Mouse (Mus musculus) frontal cortex, adult 2 months (tissue): ENCODE measurements at regions not wholly inside any gene's neighbourhood (a gene's known extent, or its start where the extent isn't known, plus 50 kb on each side); places are given as distances from the start of the nearest gene placed in this dataset.

Experiments used
- DNase-seq, 2 experiments: peaks; one replicate each; pipeline ENCODE4 v3.0.0; 2022; ENCODE audit warnings: low spot score in 1 of 2; ENCODE audit errors: extremely low spot score in 1 of 2

- no peak for DNase-seq
Observed at GRCm38 (mm10) chr19:28111263-28112180, 100.6 kb upstream of the Rfx3 start.

- no peak for DNase-seq
Observed at GRCm38 (mm10) chr19:28095620-28096019, 84.7 kb upstream of the Rfx3 start.

- peak; percentile 26 to 71 for DNase-seq
Observed at GRCm38 (mm10) chr19:28092252-28092651, 81.3 kb upstream of the Rfx3 start.

- peak; percentile 34 to 57 for DNase-seq
Observed at GRCm38 (mm10) chr19:28087607-28088546, 76.9 kb upstream of the Rfx3 start.

GRCm38 (mm10) chr19:28070386-28070785, 59.4 kb upstream of the Rfx3 start:
- DNase-seq = no peak
